Mouse (Mus musculus) monocyte, adult 59 days (primary cell): ENCODE data around the gene Xlr5b. TPM values are rescaled to one million over a fixed set of nuclear protein-coding genes. Genes with fewer than 3 reads are reported as not detected.

ENCODE experiments used
- total RNA-seq, 2 experiments: library from RNA; stranded (reverse); gene quantifications; one replicate each; pipeline ENCODE4 v1.2.4; 2023

Xlr5b gene
- total RNA-seq: not detected

GRCm38 (mm10) chrX:73148496-73148895 lies at the start of gene Xlr5b:
Gene Xlr5b (plus strand): TSS chrX:73148796.

DNA sequence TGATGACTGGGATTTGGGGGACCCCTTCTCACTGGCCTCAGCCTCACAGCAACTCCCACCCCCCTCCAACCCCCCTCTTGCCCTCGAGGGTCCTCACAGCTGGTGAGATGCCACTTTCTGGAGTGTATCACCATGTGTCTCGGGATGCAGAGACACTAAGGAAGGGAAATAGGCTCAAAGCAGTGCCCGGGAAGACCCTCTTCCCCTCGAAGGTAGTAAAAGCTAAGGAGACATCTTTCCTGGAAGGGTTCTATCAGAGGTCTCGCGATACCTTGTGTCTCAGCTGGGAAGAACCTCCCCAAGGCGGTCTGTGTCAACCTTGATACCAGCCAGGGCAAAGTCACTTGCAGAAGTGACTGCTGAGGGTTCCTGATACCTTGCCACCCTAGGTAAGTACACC lies 31.8 kb upstream of the Xlr5b start, which contains the start of gene Gm14685:
Gene Gm14685 (plus strand): TSS at position 301 of the 400 bp plus-strand sequence.

DNA sequence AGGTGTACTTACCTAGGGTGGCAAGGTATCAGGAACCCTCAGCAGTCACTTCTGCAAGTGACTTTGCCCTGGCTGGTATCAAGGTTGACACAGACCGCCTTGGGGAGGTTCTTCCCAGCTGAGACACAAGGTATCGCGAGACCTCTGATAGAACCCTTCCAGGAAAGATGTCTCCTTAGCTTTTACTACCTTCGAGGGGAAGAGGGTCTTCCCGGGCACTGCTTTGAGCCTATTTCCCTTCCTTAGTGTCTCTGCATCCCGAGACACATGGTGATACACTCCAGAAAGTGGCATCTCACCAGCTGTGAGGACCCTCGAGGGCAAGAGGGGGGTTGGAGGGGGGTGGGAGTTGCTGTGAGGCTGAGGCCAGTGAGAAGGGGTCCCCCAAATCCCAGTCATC lies 754 bp downstream of the Xlr5b start, which contains the start of gene DXBay18:
Gene DXBay18 (minus strand): TSS at position 101 of the 400 bp plus-strand sequence.

DNA sequence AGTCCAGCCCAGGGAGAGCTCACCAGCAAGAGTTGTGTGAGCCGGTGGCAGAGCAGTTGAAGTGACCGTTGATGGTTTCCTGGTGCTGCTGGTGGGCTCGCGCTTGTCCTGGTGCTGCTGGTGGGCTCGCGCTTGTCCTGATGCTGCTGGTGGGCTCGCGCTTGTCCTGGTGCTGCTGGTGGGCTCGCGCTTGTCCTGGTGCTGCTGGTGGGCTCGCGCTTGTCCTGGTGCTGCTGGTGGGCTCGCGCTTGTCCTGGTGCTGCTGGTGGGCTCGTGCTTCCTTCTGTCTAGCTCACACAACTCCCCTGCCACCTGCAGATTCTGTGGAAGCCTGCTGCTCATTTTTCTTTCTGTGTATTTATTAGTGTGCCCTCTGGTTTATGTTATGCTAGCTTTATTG lies 28.3 kb downstream of the Xlr5b start, which contains the start of gene Spin2d:
Gene Spin2d (minus strand): TSS at position 101 of the 400 bp plus-strand sequence.

GRCm38 (mm10) chrX:73191934-73192333 lies 43.3 kb downstream of the Xlr5b start, which contains the start of gene Xlr3b:
Gene Xlr3b (plus strand): TSS chrX:73192207.

Other genes starting within 250 kb of the Xlr5b start
- gene Cetn2, start 230.4 kb upstream of the Xlr5b start, total RNA-seq: 10 to 100 TPM; 19.9 to 24.0 TPM
- 10 to 100 TPM; 11.7 to 12.8 TPM for gene Nsdhl, start 230.2 kb upstream of the Xlr5b start, total RNA-seq
- under 1 TPM in 1 of 2 experiments, not detected in 1; 0.21 TPM for gene Zfp185, start 161.5 kb upstream of the Xlr5b start, total RNA-seq
- gene Pnma5, start 111.7 kb upstream of the Xlr5b start, total RNA-seq: under 1 TPM in 1 of 2 experiments, not detected in 1; 0.67 TPM
- not detected for gene Pnma3, start 84.0 kb upstream of the Xlr5b start, total RNA-seq
- 1 to 10 TPM; 2.9 to 5.5 TPM for gene Xlr4a, start 66.3 kb upstream of the Xlr5b start, total RNA-seq
- not detected for gene Xlr3a, start 51.7 kb upstream of the Xlr5b start, total RNA-seq
- not detected for gene Gm14685, start 31.7 kb upstream of the Xlr5b start, total RNA-seq
- not detected for gene DXBay18, start 654 bp downstream of the Xlr5b start, total RNA-seq
- gene Spin2d, start 28.2 kb downstream of the Xlr5b start, total RNA-seq: not detected
- gene Xlr3b, start 43.4 kb downstream of the Xlr5b start, total RNA-seq: 10 to 100 TPM in 1 of 2 experiments, 1 to 10 TPM in 1; 2.1 to 12.0 TPM
- gene Xlr4b, start 65.5 kb downstream of the Xlr5b start, total RNA-seq: 1 to 10 TPM; 5.7 to 7.0 TPM
- 1 to 10 TPM; 6.2 to 7.9 TPM for gene F8a, start 79.5 kb downstream of the Xlr5b start, total RNA-seq
- gene Xlr4c, start 94.3 kb downstream of the Xlr5b start, total RNA-seq: 1 to 10 TPM in 1 of 2 experiments, under 1 TPM in 1; 0.68 to 9.7 TPM
- not detected for gene Xlr3c, start 116.6 kb downstream of the Xlr5b start, total RNA-seq
- not detected for gene Xlr5a, start 144.2 kb downstream of the Xlr5b start, total RNA-seq
- not detected for gene Xlr5c, start 144.2 kb downstream of the Xlr5b start, total RNA-seq
- not detected for gene Gm45015, start 188.0 kb downstream of the Xlr5b start, total RNA-seq
- gene Zfp275, start 193.8 kb downstream of the Xlr5b start, total RNA-seq: 10 to 100 TPM; 12.1 to 16.7 TPM
- not detected for gene Gm18336, start 249.9 kb downstream of the Xlr5b start, total RNA-seq